Mouse (Mus musculus): ENCODE measurements around the gene Gm9857. TPM values are rescaled to one million over a fixed set of nuclear protein-coding genes. Genes with fewer than 3 reads are reported as not detected.

The Gm9857 gene
- total RNA-seq (2023), result not detected

GRCm38 (mm10) chr3:108940001-108940633, at the start of gene Gm9857:
Gene Gm9857, minus strand, starts transcription at chr3:108940445.

GRCm38 (mm10) chr3:108939573-108939972, 672 bp downstream of the Gm9857 start, which contains the start of gene Henmt1:
Gene Henmt1, plus strand, starts transcription at chr3:108939873.

GRCm38 (mm10) chr3:108911548-108912413, 28.5 kb downstream of the Gm9857 start, which contains the start of gene Prpf38b:
Gene Prpf38b, minus strand, starts transcription at chr3:108911727.

Other genes with a start within 250 kb of the Gm9857 start
- gene Gpsm2, start 218.1 kb downstream of the Gm9857 start, total RNA-seq (2023), result 10 to 100 TPM in 1 of 2 experiments, 1 to 10 TPM in 1; 5.6 to 12.1 TPM
- gene Aknad1, start 200.8 kb downstream of the Gm9857 start, total RNA-seq (2023), result not detected
- gene Stxbp3, start 99.9 kb downstream of the Gm9857 start, total RNA-seq (2023), result 10 to 100 TPM; 87.4 to 96.6 TPM
- gene Fndc7, start 50.4 kb downstream of the Gm9857 start, total RNA-seq (2023), result 1 to 10 TPM; 2.8 to 3.4 TPM
- gene Prpf38b, start 28.7 kb downstream of the Gm9857 start, total RNA-seq (2023), result 100 to 1,000 TPM; 173 to 193 TPM
- not detected for gene Henmt1, start 572 bp downstream of the Gm9857 start, total RNA-seq (2023)
- gene Fam102b, start 87.2 kb upstream of the Gm9857 start, total RNA-seq (2023), result 10 to 100 TPM; 56.5 to 58.1 TPM
- gene Slc25a54, start 140.0 kb upstream of the Gm9857 start, total RNA-seq (2023), result not detected
- 10 to 100 TPM; 22.9 to 26.0 TPM for gene Slc25a24, start 182.7 kb upstream of the Gm9857 start, total RNA-seq (2023)

All from monocyte, adult 59 days (primary cell).